Mouse (Mus musculus) forebrain, embryonic 12.5 days (tissue): Measurements from ENCODE around the gene Kif3b. TPM values are rescaled to one million over a fixed set of nuclear protein-coding genes. Genes with fewer than 3 reads are reported as not detected.

ENCODE experiments used
- ATAC-seq: fragments of 200-750 bp; cut with Nextera tagmentation; 2 replicates; pipeline ENCODE4 v1.8.0; 2017; ENCODE audit warnings: moderate TSS enrichment; ENCODE audit not compliant: low FRiP score
- H3K27ac ChIP-seq: fragments of 300-500 bp; sonication (generic); 2 replicates; pipeline ENCODE4 v1.5.1; 2016; ENCODE audit warnings: mild to moderate bottlenecking
- H3K27me3 ChIP-seq: fragments of 300-500 bp; sonication (generic); 2 replicates; pipeline ENCODE4 v1.6.1; 2016; ENCODE audit warnings: mild to moderate bottlenecking
- H3K36me3 ChIP-seq: fragments of 300-500 bp; sonication (generic); replicated peaks from 2 replicates; pipeline ENCODE4 v1.6.1; 2016; ENCODE audit warnings: mild to moderate bottlenecking
- H3K4me1 ChIP-seq: fragments of 300-500 bp; sonication (generic); 2 replicates; pipeline ENCODE4 v1.6.1; 2016
- H3K4me2 ChIP-seq: fragments of 300-500 bp; sonication (generic); 2 replicates; pipeline ENCODE4 v1.6.1; 2016; ENCODE audit warnings: mild to moderate bottlenecking, moderate library complexity
- H3K4me3 ChIP-seq: fragments of 300-500 bp; sonication (generic); replicated peaks from 2 replicates; pipeline ENCODE4 v1.5.1; 2016; ENCODE audit warnings: mild to moderate bottlenecking
- H3K9ac ChIP-seq: fragments of 300-500 bp; sonication (generic); 2 replicates; pipeline ENCODE4 v1.6.1; 2016; ENCODE audit warnings: mild to moderate bottlenecking
- H3K9me3 ChIP-seq: fragments of 300-500 bp; sonication (generic); 2 replicates; pipeline ENCODE4 v1.6.1; 2016
- WGBS: fragments of 180-500 bp; shearing (Covaris S2); methylation state at CpG from one replicate; pipeline ENCODE4 v1.1.7; 2016; 5-methylcytosine and 5-hydroxymethylcytosine counted together
- polyA plus RNA-seq: library from polyadenylated mRNA; unstranded; fragments of >200 nt; fragmentation: Nextera tagmentation; extraction: Ambion mirVana; gene quantifications from 2 replicates; pipeline ENCODE4 v1.2.1, GENCODE M21; 2016

Kif3b gene
- polyA plus RNA-seq, 1 experiment from 2014 or later = 11.4 TPM

GRCm38 (mm10) chr2:153305240-153305639 lies 14.0 kb downstream of the Kif3b start:
- Histone ChIP-seq H3K36me3 (no peaks in the 10 kb centered on the region), H3K27me3 (no peaks in the 10 kb centered on the region), H3K27ac (no peak overlapping the region), H3K9ac (no peak overlapping the region), H3K9me3 (no peaks in the 10 kb centered on the region), H3K4me3 (no peak overlapping the region), H3K4me1 (no peaks in the 10 kb centered on the region), H3K4me2 (no peak overlapping the region)
- ATAC-seq = no peak
- 84% methylated on average over 6 of the region's 6 CpGs for WGBS

- no peak for ATAC-seq
- Histone ChIP-seq H3K4me2 (no peak overlapping the region), H3K9me3 (no peaks in the 10 kb centered on the region), H3K4me3 (no peak overlapping the region), H3K27me3 (no peaks in the 10 kb centered on the region), H3K36me3 (0 out of 2 replicates have a peak, but pooled peaks cover 4% of the 10 kb centered on the region), H3K9ac (no peak overlapping the region), H3K27ac (no peak overlapping the region), H3K4me1 (no peaks in the 10 kb centered on the region)
- WGBS = 91% methylated on average over 7 of the region's 7 CpGs
These were observed 17.4 kb downstream of the Kif3b start for GRCm38 (mm10) chr2:153308586-153308985.

- Histone ChIP-seq H3K9me3 (no peaks in the 10 kb centered on the region), H3K4me1 (no peaks in the 10 kb centered on the region), H3K4me3 (no peak overlapping the region), H3K36me3 (0 out of 2 replicates have a peak, but pooled peaks cover 4% of the 10 kb centered on the region), H3K9ac (no peak overlapping the region), H3K4me2 (no peak overlapping the region), H3K27me3 (no peaks in the 10 kb centered on the region), H3K27ac (no peak overlapping the region)
- no peak for ATAC-seq
- WGBS = 84% methylated on average over 8 of the region's 8 CpGs
These were observed 17.9 kb downstream of the Kif3b start for GRCm38 (mm10) chr2:153309106-153309505.

GRCm38 (mm10) chr2:153310228-153310627 lies 19.0 kb downstream of the Kif3b start:
- 87% methylated on average over 6 of the region's 6 CpGs for WGBS
- Histone ChIP-seq H3K27me3 (no peaks in the 10 kb centered on the region), H3K4me1 (no peaks in the 10 kb centered on the region), H3K4me2 (no peak overlapping the region), H3K9me3 (no peaks in the 10 kb centered on the region), H3K36me3 (0 out of 2 replicates have a peak, but pooled peaks cover 4% of the 10 kb centered on the region), H3K4me3 (no peak overlapping the region), H3K27ac (no peak overlapping the region), H3K9ac (no peak overlapping the region)
- no peak for ATAC-seq

- H3K4me1 ChIP-seq = no peaks in the 10 kb centered on the region
- ATAC-seq = no peak
- H3K36me3 ChIP-seq = peaks cover 23% of the 10 kb centered on the region
- 87% methylated on average over 9 of the region's 9 CpGs for WGBS
- no peak overlapping the region for H3K4me3 ChIP-seq
- H3K27ac ChIP-seq = no peak overlapping the region
- no peak overlapping the region for H3K4me2 ChIP-seq
- H3K27me3 ChIP-seq = no peaks in the 10 kb centered on the region
- no peaks in the 10 kb centered on the region for H3K9me3 ChIP-seq
- no peak overlapping the region for H3K9ac ChIP-seq
These were observed 21.7 kb downstream of the Kif3b start for GRCm38 (mm10) chr2:153312884-153313283.

- Histone ChIP-seq H3K9ac (no peak overlapping the region), H3K27ac (no peak overlapping the region), H3K4me3 (no peak overlapping the region), H3K4me1 (no peaks in the 10 kb centered on the region), H3K9me3 (no peaks in the 10 kb centered on the region), H3K27me3 (no peaks in the 10 kb centered on the region), H3K36me3 (peaks cover 58% of the 10 kb centered on the region), H3K4me2 (no peak overlapping the region)
- WGBS = 95% methylated on average over 4 of the region's 4 CpGs
- ATAC-seq = no peak
These were observed 27.2 kb downstream of the Kif3b start for GRCm38 (mm10) chr2:153318408-153318807.

- no peak for ATAC-seq
- Histone ChIP-seq H3K9me3 (no peaks in the 10 kb centered on the region), H3K27me3 (no peaks in the 10 kb centered on the region), H3K36me3 (peaks cover 66% of the 10 kb centered on the region), H3K4me2 (no peak overlapping the region), H3K27ac (no peak overlapping the region), H3K4me3 (no peak overlapping the region), H3K4me1 (no peaks in the 10 kb centered on the region), H3K9ac (no peak overlapping the region)
- WGBS = 87% methylated on average over 8 of the region's 8 CpGs
These were observed 27.9 kb downstream of the Kif3b start for GRCm38 (mm10) chr2:153319036-153319643.

GRCm38 (mm10) chr2:153325706-153326376 lies 34.6 kb downstream of the Kif3b start:
- ATAC-seq = no peak
- H3K9ac ChIP-seq = no peak overlapping the region
- no peak overlapping the region for H3K4me2 ChIP-seq
- 89% methylated on average over 9 of the region's 9 CpGs for WGBS
- H3K4me3 ChIP-seq = no peak overlapping the region
- H3K27me3 ChIP-seq = no peaks in the 10 kb centered on the region
- H3K36me3 ChIP-seq = peaks cover 81% of the 10 kb centered on the region
- no peak overlapping the region for H3K27ac ChIP-seq
- no peaks in the 10 kb centered on the region for H3K9me3 ChIP-seq
- H3K4me1 ChIP-seq = no peaks in the 10 kb centered on the region

- H3K4me2 ChIP-seq = no peak overlapping the region
- H3K9me3 ChIP-seq = no peaks in the 10 kb centered on the region
- no peak for ATAC-seq
- no peaks in the 10 kb centered on the region for H3K27me3 ChIP-seq
- no peaks in the 10 kb centered on the region for H3K4me1 ChIP-seq
- no peak overlapping the region for H3K27ac ChIP-seq
- 95% methylated on average over 5 of the region's 5 CpGs for WGBS
- peaks cover 40% of the 10 kb centered on the region for H3K36me3 ChIP-seq
- no peak overlapping the region for H3K9ac ChIP-seq
- H3K4me3 ChIP-seq = no peak overlapping the region
These were observed 41.1 kb downstream of the Kif3b start for GRCm38 (mm10) chr2:153332271-153332670.

GRCm38 (mm10) chr2:153332981-153333380 lies 41.8 kb downstream of the Kif3b start:
- no peaks in the 10 kb centered on the region for H3K9me3 ChIP-seq
- no peaks in the 10 kb centered on the region for H3K27me3 ChIP-seq
- 95% methylated on average over 3 of the region's 3 CpGs for WGBS
- H3K4me2 ChIP-seq = no peak overlapping the region
- peaks cover 38% of the 10 kb centered on the region for H3K36me3 ChIP-seq
- H3K9ac ChIP-seq = no peak overlapping the region
- ATAC-seq = no peak
- H3K27ac ChIP-seq = no peak overlapping the region
- H3K4me1 ChIP-seq = no peaks in the 10 kb centered on the region
- H3K4me3 ChIP-seq = no peak overlapping the region

- Histone ChIP-seq H3K4me2 (no peak overlapping the region), H3K4me3 (no peak overlapping the region), H3K27ac (no peak overlapping the region), H3K36me3 (peaks cover 31% of the 10 kb centered on the region), H3K9me3 (no peaks in the 10 kb centered on the region), H3K27me3 (no peaks in the 10 kb centered on the region), H3K4me1 (no peaks in the 10 kb centered on the region), H3K9ac (no peak overlapping the region)
- 90% methylated on average over 6 of the region's 6 CpGs for WGBS
- ATAC-seq = no peak
These were observed 42.6 kb downstream of the Kif3b start for GRCm38 (mm10) chr2:153333822-153334232.

GRCm38 (mm10) chr2:153334281-153334680 lies 43.1 kb downstream of the Kif3b start:
- Histone ChIP-seq H3K27ac (no peak overlapping the region), H3K4me3 (no peak overlapping the region), H3K27me3 (no peaks in the 10 kb centered on the region), H3K4me2 (no peak overlapping the region), H3K36me3 (peaks cover 30% of the 10 kb centered on the region), H3K4me1 (no peaks in the 10 kb centered on the region), H3K9me3 (no peaks in the 10 kb centered on the region), H3K9ac (no peak overlapping the region)
- WGBS = 91% methylated on average over 3 of the region's 3 CpGs
- ATAC-seq = no peak

GRCm38 (mm10) chr2:153336117-153336516 lies 44.9 kb downstream of the Kif3b start:
- WGBS = 80% methylated on average over 2 of the region's 2 CpGs
- no peak overlapping the region for H3K4me3 ChIP-seq
- no peaks in the 10 kb centered on the region for H3K27me3 ChIP-seq
- no peaks in the 10 kb centered on the region for H3K4me1 ChIP-seq
- no peak for ATAC-seq
- no peak overlapping the region for H3K9ac ChIP-seq
- no peak overlapping the region for H3K4me2 ChIP-seq
- H3K27ac ChIP-seq = no peak overlapping the region
- H3K9me3 ChIP-seq = no peaks in the 10 kb centered on the region
- H3K36me3 ChIP-seq = peaks cover 14% of the 10 kb centered on the region
